Mouse (Mus musculus) G1E (cell line): Measurements from ENCODE around the gene Terb2.

Experiments
- CTCF ChIP-seq: IDR thresholded peaks from 2 replicates; pipeline ENCODE4 v1.5.1; 2012; ENCODE audit warnings: low read depth, low read length, inconsistent platforms, mixed read lengths
- GATA1 ChIP-seq: IDR thresholded peaks from 2 replicates; pipeline ENCODE4 v1.6.1; 2012; ENCODE audit warnings: borderline replicate concordance, low read length, inconsistent platforms, mixed read lengths

DNA sequence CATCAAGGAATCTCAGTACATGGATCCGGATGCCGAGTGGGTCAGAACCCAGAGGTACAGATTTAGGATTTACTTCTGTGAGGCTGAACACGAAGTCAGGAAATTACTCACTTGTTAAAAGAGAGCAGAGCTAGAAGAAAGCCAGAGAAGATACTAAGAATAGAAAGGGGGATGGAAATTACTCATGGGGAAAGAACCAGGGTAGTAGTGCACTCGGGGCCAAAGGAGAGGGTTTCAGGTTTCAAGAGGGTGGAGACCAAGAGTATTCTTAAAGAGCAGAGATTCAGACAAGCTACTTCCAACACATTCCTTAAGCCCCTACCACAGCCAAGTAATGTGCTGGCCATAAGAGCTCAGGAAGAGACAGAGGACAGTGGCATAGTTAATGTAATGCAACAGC lies 24.5 kb upstream of the Terb2 start:
- TF ChIP-seq CTCF = no peak
- no peak for TF ChIP-seq GATA1
